Mouse (Mus musculus) liver, embryonic 13.5 days (tissue): ENCODE results near the gene Crisp2. TPM values are rescaled to one million over a fixed set of nuclear protein-coding genes. Genes with fewer than 3 reads are reported as not detected.
"Not testable (repeated sequence)": the region's sequence is repeated elsewhere in the genome, so short reads cannot be mapped to it uniquely, and the experiment has no call there.

Experiments
- ATAC-seq: fragments of 200-750 bp; cut with Nextera tagmentation; 2 replicates; pipeline ENCODE4 v1.8.0; 2017; ENCODE audit warnings: low read depth, mild to moderate bottlenecking, moderate number of reproducible peaks, moderate library complexity
- DNase-seq: peaks from one replicate; pipeline ENCODE4 v3.0.0; 2022
- H3K27ac ChIP-seq: fragments of 300-500 bp; sonication (generic); 2 replicates; pipeline ENCODE4 v1.5.1; 2015; ENCODE audit warnings: moderate library complexity, mild to moderate bottlenecking, inconsistent platforms
- H3K27me3 ChIP-seq: fragments of 300-500 bp; sonication (generic); 2 replicates; pipeline ENCODE4 v1.6.1; 2015; ENCODE audit warnings: mild to moderate bottlenecking, inconsistent platforms
- H3K36me3 ChIP-seq: fragments of 300-500 bp; sonication (generic); 2 replicates; pipeline ENCODE4 v1.6.1; 2015; ENCODE audit warnings: mild to moderate bottlenecking, inconsistent platforms
- H3K4me1 ChIP-seq: fragments of 300-500 bp; sonication (generic); replicated peaks from 2 replicates; pipeline ENCODE4 v1.6.1; 2015; ENCODE audit warnings: inconsistent platforms
- H3K4me2 ChIP-seq: fragments of 300-500 bp; sonication (generic); 2 replicates; pipeline ENCODE4 v1.6.1; 2015; ENCODE audit warnings: inconsistent platforms, mild to moderate bottlenecking, moderate library complexity
- H3K4me3 ChIP-seq: fragments of 300-500 bp; sonication (generic); replicated peaks from 2 replicates; pipeline ENCODE4 v1.5.1; 2015; ENCODE audit warnings: mild to moderate bottlenecking, inconsistent platforms
- H3K9ac ChIP-seq: fragments of 300-500 bp; sonication (generic); 2 replicates; pipeline ENCODE4 v1.6.1; 2015; ENCODE audit warnings: mild to moderate bottlenecking, inconsistent platforms
- H3K9me3 ChIP-seq: fragments of 300-500 bp; sonication (generic); replicated peaks from 2 replicates; pipeline ENCODE4 v1.6.1; 2016; ENCODE audit warnings: inconsistent platforms
- WGBS: fragments of 180-500 bp; shearing (Covaris S2); methylation state at CpG from one replicate; pipeline ENCODE4 v1.1.7; 2015; ENCODE audit not compliant: insufficient replicate concordance; 5-methylcytosine and 5-hydroxymethylcytosine counted together
- polyA plus RNA-seq: library from polyadenylated mRNA; unstranded; fragments of >200 nt; fragmentation: Nextera tagmentation; extraction: Ambion mirVana; gene quantifications from 2 replicates; pipeline ENCODE4 v1.2.1, GENCODE M21; 2015

Crisp2 gene
- polyA plus RNA-seq, 1 experiment from 2014 or later: 0.27 TPM

GRCm38 (mm10) chr17:40808071-40808470, 1.3 kb upstream of the Crisp2 start:
- Histone ChIP-seq H3K4me1 (peaks cover 43% of the 10 kb centered on the region), H3K27ac (peak overlapping the region; percentile 87), H3K4me2 (peak overlapping the region; percentile 28), H3K9ac (no peak overlapping the region), H3K9me3 (no peaks in the 10 kb centered on the region), H3K4me3 (no peak overlapping the region), H3K36me3 (no peaks in the 10 kb centered on the region), H3K27me3 (no peaks in the 10 kb centered on the region)
- DNase-seq (no peak), ATAC-seq (no peak)

DNA sequence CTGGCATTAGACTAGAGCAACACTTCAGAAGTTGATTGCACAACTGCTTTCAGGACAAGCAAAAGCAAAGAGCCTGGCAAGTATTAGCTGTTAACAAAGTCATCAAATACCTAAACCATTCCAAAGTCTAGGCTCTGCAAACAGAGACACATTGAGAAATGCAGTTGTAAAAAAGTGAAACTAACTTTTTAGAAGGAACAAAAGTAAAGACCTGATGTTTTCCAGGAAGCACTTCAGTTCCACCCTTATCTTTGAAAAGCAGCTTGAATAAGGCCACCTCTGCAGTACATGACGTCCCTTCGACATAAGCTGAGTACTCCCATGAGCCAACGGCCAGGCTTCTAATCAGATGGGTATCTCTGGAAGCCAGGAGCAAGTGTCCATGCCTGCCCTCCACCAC, 253 bp downstream of the Crisp2 start:
- peak overlapping the region; percentile 95 for H3K27ac ChIP-seq
- peaks cover 43% of the 10 kb centered on the region for H3K4me1 ChIP-seq
- H3K27me3 ChIP-seq: no peaks in the 10 kb centered on the region
- peak overlapping the region; percentile 36 for H3K4me3 ChIP-seq
- H3K9ac ChIP-seq: peak overlapping the region; percentile 61
- no peaks in the 10 kb centered on the region for H3K9me3 ChIP-seq
- peak; percentile 97 for ATAC-seq
- peak overlapping the region; percentile 69 for H3K4me2 ChIP-seq
- no peaks in the 10 kb centered on the region for H3K36me3 ChIP-seq
- peak; percentile 81 for DNase-seq
- WGBS: 4% methylated on average over 3 of the region's 3 CpGs

GRCm38 (mm10) chr17:40802707-40803340, 4.0 kb downstream of the Crisp2 start:
- 77% methylated on average over 3 of the region's 3 CpGs for WGBS
- Histone ChIP-seq H3K4me2 (no peak overlapping the region), H3K9ac (no peak overlapping the region), H3K9me3 (no peaks in the 10 kb centered on the region), H3K4me3 (no peak overlapping the region), H3K27me3 (no peaks in the 10 kb centered on the region), H3K27ac (no peak overlapping the region), H3K4me1 (peaks cover 22% of the 10 kb centered on the region), H3K36me3 (no peaks in the 10 kb centered on the region)
- no peak for ATAC-seq
- no peak for DNase-seq

- WGBS: 39% methylated on average over 20 of the region's 20 CpGs
- peaks cover 11% of the 10 kb centered on the region; the same call in 1 of the 2 replicates for H3K4me1 ChIP-seq
- H3K9ac ChIP-seq: 0 out of 2 replicates have a peak overlapping the region, but pooled peaks have one; percentile 12
- H3K27me3 ChIP-seq: no peaks in the 10 kb centered on the region
- DNase-seq (peak; percentile 75), ATAC-seq (peak; percentile 97)
- peak overlapping the region; percentile 41 for H3K4me2 ChIP-seq
- H3K9me3 ChIP-seq: no peaks in the 10 kb centered on the region
- H3K4me3 ChIP-seq: peak overlapping the region; percentile 16; the same call in 1 of the 2 replicates
- H3K36me3 ChIP-seq: no peaks in the 10 kb centered on the region
- 0 out of 2 replicates have a peak overlapping the region, but pooled peaks have one; percentile 14 for H3K27ac ChIP-seq
These were observed 12.6 kb downstream of the Crisp2 start for GRCm38 (mm10) chr17:40793921-40794854.

DNA sequence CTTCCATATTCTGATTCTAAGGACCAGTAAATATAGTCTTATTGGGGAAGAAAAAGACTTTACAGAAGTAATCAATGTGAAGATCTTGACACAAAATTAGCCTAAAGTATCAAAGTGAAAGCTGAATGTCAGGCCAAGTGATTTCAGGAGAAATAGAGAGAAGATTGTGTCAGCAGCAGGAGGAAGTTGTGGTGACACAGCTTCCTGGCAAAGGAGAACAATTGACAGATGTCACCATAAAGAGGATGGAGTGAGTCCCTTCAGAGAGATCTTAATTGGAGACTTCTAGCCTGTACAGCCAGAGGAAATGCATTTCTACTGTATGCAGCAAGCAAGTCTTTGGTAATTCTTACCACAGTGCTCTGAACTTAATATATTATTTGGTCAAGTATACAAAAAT, 16.9 kb downstream of the Crisp2 start:
- Histone ChIP-seq H3K4me1 (peaks cover 11% of the 10 kb centered on the region; the same call in 1 of the 2 replicates), H3K27me3 (no peaks in the 10 kb centered on the region), H3K9me3 (no peaks in the 10 kb centered on the region), H3K9ac (no peak overlapping the region), H3K4me2 (no peak overlapping the region), H3K36me3 (no peaks in the 10 kb centered on the region), H3K27ac (no peak overlapping the region), H3K4me3 (no peak overlapping the region)
- no peak for ATAC-seq
- DNase-seq: no peak

DNA sequence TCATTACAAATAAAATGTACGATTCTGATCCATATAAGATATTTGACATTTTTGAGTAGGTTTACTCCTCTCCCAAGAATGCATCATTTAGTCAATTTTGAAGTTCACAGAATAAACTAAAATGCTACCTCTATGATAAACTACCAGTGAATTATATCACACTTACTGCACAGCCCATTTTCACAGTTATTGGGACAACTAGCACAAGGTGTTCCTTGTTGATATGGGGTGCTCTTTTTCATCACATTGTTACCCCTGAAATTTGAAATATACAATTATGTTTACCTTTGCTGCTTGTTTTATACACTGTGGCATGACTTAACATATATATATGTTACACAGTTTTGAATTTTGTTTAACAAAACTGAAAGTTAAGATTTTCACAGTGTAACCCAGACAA, 39.7 kb downstream of the Crisp2 start:
- Histone ChIP-seq H3K9ac (no peak overlapping the region), H3K27me3 (no peaks in the 10 kb centered on the region), H3K9me3 (no peaks in the 10 kb centered on the region), H3K4me3 (no peak overlapping the region), H3K4me1 (no peaks in the 10 kb centered on the region), H3K27ac (no peak overlapping the region), H3K4me2 (no peak overlapping the region), H3K36me3 (no peaks in the 10 kb centered on the region)
- DNase-seq (no peak), ATAC-seq (no peak)
- 60% methylated on average over 1 of the region's 1 CpGs for WGBS

GRCm38 (mm10) chr17:40763662-40764061, 43.1 kb downstream of the Crisp2 start:
- DNase-seq (no peak), ATAC-seq (no peak)
- H3K4me1 ChIP-seq: no peaks in the 10 kb centered on the region
- no peaks in the 10 kb centered on the region for H3K9me3 ChIP-seq
- H3K4me3 ChIP-seq: no peak overlapping the region
- no peak overlapping the region for H3K27ac ChIP-seq
- H3K4me2 ChIP-seq: no peak overlapping the region
- no peak overlapping the region for H3K9ac ChIP-seq
- H3K36me3 ChIP-seq: no peaks in the 10 kb centered on the region
- H3K27me3 ChIP-seq: no peaks in the 10 kb centered on the region
- WGBS: 58% methylated on average over 4 of the region's 4 CpGs

DNA sequence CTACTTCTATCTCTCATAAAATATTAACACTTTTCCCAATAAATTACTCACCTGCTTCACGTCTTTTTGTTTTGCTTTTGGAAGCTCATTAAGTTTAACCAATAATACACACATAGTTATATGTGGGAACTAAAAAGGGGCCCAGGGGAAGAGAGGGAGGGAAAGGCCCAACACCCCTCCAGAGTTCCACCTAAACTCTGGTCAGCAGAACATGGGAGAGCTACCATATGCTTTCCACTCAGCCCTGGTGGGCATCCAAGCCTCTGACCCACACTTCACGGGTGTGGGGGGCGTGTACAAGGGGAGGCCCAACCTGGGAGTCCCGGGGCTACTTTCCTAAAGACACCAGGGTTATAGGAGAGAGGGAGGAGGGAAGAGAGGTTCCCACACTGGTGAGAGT, 75.1 kb downstream of the Crisp2 start:
- H3K4me2 ChIP-seq: no peak overlapping the region
- H3K36me3 ChIP-seq: no peaks in the 10 kb centered on the region
- 38% methylated on average over 4 of the region's 4 CpGs for WGBS
- H3K27me3 ChIP-seq: no peaks in the 10 kb centered on the region
- no peak overlapping the region for H3K9ac ChIP-seq
- ATAC-seq (no peak), DNase-seq (no peak)
- H3K27ac ChIP-seq: no peak overlapping the region
- H3K4me3 ChIP-seq: no peak overlapping the region
- H3K9me3 ChIP-seq: no peaks in the 10 kb centered on the region
- no peaks in the 10 kb centered on the region for H3K4me1 ChIP-seq

DNA sequence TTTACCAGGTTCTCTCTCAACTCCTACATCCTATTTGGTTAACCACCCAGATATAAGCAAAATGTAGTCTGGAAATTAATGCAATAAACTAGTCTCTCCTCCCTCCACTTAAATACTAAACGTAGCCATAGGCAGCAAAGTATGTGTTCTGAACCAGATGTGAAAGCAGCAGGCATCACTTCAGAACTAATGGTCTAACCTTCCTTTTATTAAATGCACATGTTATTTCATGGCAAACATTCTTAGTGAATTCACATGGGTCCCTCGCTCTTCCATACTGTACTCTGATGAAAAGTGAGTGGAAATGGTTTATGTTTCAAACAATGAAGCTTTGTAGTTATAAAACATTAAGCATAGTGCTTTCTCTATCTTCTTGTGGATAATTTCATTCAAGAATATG, 75.5 kb downstream of the Crisp2 start:
- no peaks in the 10 kb centered on the region for H3K36me3 ChIP-seq
- DNase-seq (no peak), ATAC-seq (no peak)
- H3K9me3 ChIP-seq: no peaks in the 10 kb centered on the region
- no peak overlapping the region for H3K27ac ChIP-seq
- WGBS: 47% methylated on average over 2 of the region's 2 CpGs
- H3K4me3 ChIP-seq: no peak overlapping the region
- H3K4me2 ChIP-seq: no peak overlapping the region
- H3K9ac ChIP-seq: no peak overlapping the region
- no peaks in the 10 kb centered on the region for H3K4me1 ChIP-seq
- no peaks in the 10 kb centered on the region for H3K27me3 ChIP-seq

DNA sequence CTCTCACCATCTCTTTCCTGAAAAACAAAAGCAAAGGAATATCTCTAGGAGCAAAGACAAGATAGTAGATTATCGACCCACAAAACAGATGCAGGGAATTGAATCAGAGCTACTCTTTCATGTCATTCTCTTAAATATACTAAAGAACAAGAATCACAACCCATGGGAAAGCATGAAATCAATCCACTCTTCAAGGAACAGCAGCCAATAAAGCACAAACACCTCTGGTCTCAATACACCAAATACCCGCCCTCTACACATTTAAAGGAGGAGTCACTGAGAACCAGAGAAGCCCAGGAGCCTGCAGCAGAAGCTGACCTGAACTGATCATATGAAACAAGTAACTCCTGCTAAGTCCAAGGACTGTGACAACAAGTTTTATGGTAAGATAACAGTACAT, 80.0 kb downstream of the Crisp2 start, which contains the start of gene Esp1:
Gene Esp1 (plus strand): TSS at position 301 of the 400 bp plus-strand sequence.
- 63% methylated on average over 2 of the region's 2 CpGs for WGBS
- no peak for DNase-seq
- no peak for ATAC-seq

GRCm38 (mm10) chr17:40717055-40717454, 89.7 kb downstream of the Crisp2 start:
- not testable (repeated sequence) for H3K36me3 ChIP-seq, ATAC-seq, DNase-seq, H3K4me2 ChIP-seq, H3K27ac ChIP-seq, H3K4me1 ChIP-seq, H3K4me3 ChIP-seq, H3K27me3 ChIP-seq, H3K9me3 ChIP-seq, H3K9ac ChIP-seq

More for the DNA sequence above, 80.0 kb downstream of the Crisp2 start, which contains the start of gene Esp1:
- Histone ChIP-seq H3K36me3 (no peaks in the 10 kb centered on the region), H3K9ac (no peak within 1 kb of the TSS), H3K9me3 (no peaks in the 10 kb centered on the region), H3K4me2 (no peak within 1 kb of the TSS), H3K27ac (no peak within 1 kb of the TSS), H3K4me1 (no peaks in the 10 kb centered on the region), H3K27me3 (no peaks in the 10 kb centered on the region), H3K4me3 (no peak within 1 kb of the TSS)
